10 mouse cellular contexts compared by ENCODE assay signal in genomic region chr8:11592296-11592695, GRCm38 (mm10). TPM values are rescaled to one million over a fixed set of nuclear protein-coding genes. Genes with fewer than 3 reads are reported as not detected.
DNase-seq lines count a peak whose midpoint lies in the region; ATAC-seq and TF ChIP-seq lines count a peak whose summit lies in the region.
"Had no signal": no experiment of that assay in that cellular context is flagged by ENCODE, and none has a peak within 500 bp of the region (broad histone marks: within the 10 kb centered on the region; RNA-seq: fewer than 3 reads in every experiment).

No protein-coding gene starts in this region.

- 0 out of 2 replicates have a peak overlapping the region, but pooled peaks have one; percentile 13 for H3K4me2 ChIP-seq in intestine, postnatal 0 days (replicated peaks; ENCODE audit: low read depth)
- no peak overlapping the region for H3K4me2 ChIP-seq in stomach, embryonic 16.5 days (ENCODE audit: low read depth, low read length)
- no peak overlapping the region for H3K4me2 ChIP-seq in midbrain, embryonic 13.5 days (replicated peaks)
- H3K4me2 ChIP-seq: neural tube, embryonic 13.5 days had no signal

- no peaks in the 10 kb centered on the region for H3K27me3 ChIP-seq in thymus, adult 2 months (ENCODE audit: control insufficient read depth, insufficient read depth, low read length)
- no peaks in the 10 kb centered on the region for H3K27me3 ChIP-seq in intestine, postnatal 0 days (replicated peaks; ENCODE audit: control insufficient read depth, insufficient read depth, low read length)
- no peaks in the 10 kb centered on the region for H3K27me3 ChIP-seq in stomach, embryonic 16.5 days (ENCODE audit: control insufficient read depth, insufficient read depth, low read length)
- no peaks in the 10 kb centered on the region for H3K27me3 ChIP-seq in midbrain, embryonic 13.5 days
- H3K27me3 ChIP-seq: neural tube, embryonic 13.5 days had no signal

- no peak overlapping the region for H3K27ac ChIP-seq in thymus, adult 2 months (ENCODE audit: control insufficient read depth, insufficient read depth, low read length)
- no peak overlapping the region for H3K27ac ChIP-seq in intestine, postnatal 0 days (ENCODE audit: low read depth, low read length)
- no peak overlapping the region for H3K27ac ChIP-seq in stomach, embryonic 16.5 days (ENCODE audit: low read length)
- H3K27ac ChIP-seq in gastrocnemius, adult 2 months: no peak overlapping the region
- no peak overlapping the region for H3K27ac ChIP-seq in midbrain, embryonic 13.5 days
- H3K27ac ChIP-seq: neural tube, embryonic 13.5 days had no signal

- intact Hi-C loops in gastrocnemius, postnatal 36 days (cut with DNase I): no loop called here
- intact Hi-C loops in gastrocnemius, adult 2 months (cut with DNase I): no loop called here

- H3K9me3 ChIP-seq in intestine, postnatal 0 days (ENCODE audit: control insufficient read depth): no peaks in the 10 kb centered on the region
- no peaks in the 10 kb centered on the region for H3K9me3 ChIP-seq in stomach, embryonic 16.5 days (replicated peaks; ENCODE audit: control insufficient read depth, low read length)
- no peaks in the 10 kb centered on the region for H3K9me3 ChIP-seq in midbrain, embryonic 13.5 days
- H3K9me3 ChIP-seq: neural tube, embryonic 13.5 days had no signal

- H3K36me3 ChIP-seq in thymus, adult 2 months (ENCODE audit: control insufficient read depth, insufficient read depth, low read length): no peaks in the 10 kb centered on the region
- H3K36me3 ChIP-seq in intestine, postnatal 0 days (ENCODE audit: control insufficient read depth, insufficient read depth): no peaks in the 10 kb centered on the region
- H3K36me3 ChIP-seq in stomach, embryonic 16.5 days (ENCODE audit: control insufficient read depth, insufficient read depth, low read length): no peaks in the 10 kb centered on the region
- H3K36me3 ChIP-seq in midbrain, embryonic 13.5 days: no peaks in the 10 kb centered on the region
- H3K36me3 ChIP-seq: neural tube, embryonic 13.5 days had no signal

- TF ChIP-seq POLR2A in thymus, adult 2 months (IDR thresholded peaks at IDR 0.05; ENCODE audit: control insufficient read depth, extremely low read depth, insufficient read depth, low read length, poor library complexity): no peak

- no peak for ATAC-seq in intestine, postnatal 0 days
- 0 out of 2 replicates have a peak, but pooled peaks have one; percentile 20 for ATAC-seq in stomach, embryonic 16.5 days (ENCODE audit: insufficient read depth, low FRiP score)
- ATAC-seq in midbrain, embryonic 13.5 days: no peak
- ATAC-seq: inflammation-experienced regulatory T-cells, adult 6 months had no signal

- H3K4me1 ChIP-seq in thymus, adult 2 months (replicated peaks; ENCODE audit: control insufficient read depth, insufficient read depth, low read length): peaks cover 11% of the 10 kb centered on the region
- H3K4me1 ChIP-seq in intestine, postnatal 0 days (replicated peaks; ENCODE audit: control insufficient read depth, insufficient read depth, low read length): no peaks in the 10 kb centered on the region
- H3K4me1 ChIP-seq in stomach, embryonic 16.5 days (ENCODE audit: control insufficient read depth, insufficient read depth, low read length): no peaks in the 10 kb centered on the region
- no peaks in the 10 kb centered on the region for H3K4me1 ChIP-seq in midbrain, embryonic 13.5 days (replicated peaks)
- H3K4me1 ChIP-seq: neural tube, embryonic 13.5 days had no signal

- WGBS in thymus, adult 2 months: 14% methylated on average over 13 of the region's 13 CpGs
- WGBS in intestine, postnatal 0 days: 35% methylated on average over 13 of the region's 13 CpGs
- WGBS in stomach, embryonic 16.5 days: 33% methylated on average over 13 of the region's 13 CpGs
- 48% methylated on average over 13 of the region's 13 CpGs for WGBS in midbrain, embryonic 13.5 days

- TF ChIP-seq CTCF in thymus, adult 2 months (IDR thresholded peaks at IDR 0.05; ENCODE audit: borderline replicate concordance, control insufficient read depth, extremely low read depth, insufficient read depth, low read length, poor library complexity): no peak
- no peak for TF ChIP-seq CTCF in intestine, postnatal 0 days (IDR thresholded peaks at IDR 0.05; ENCODE audit: low read depth)
- no peak for TF ChIP-seq CTCF in gastrocnemius, adult 2 months (IDR thresholded peaks at IDR 0.05)

- peak; percentile 28 for DNase-seq in thymus, postnatal 14 days
- DNase-seq in thymus, adult 2 months: no peak
- peak; percentile 51 for DNase-seq in adrenal gland, postnatal 25 days
- DNase-seq in gastrocnemius, postnatal 36 days: no peak
- no peak for DNase-seq in gastrocnemius, adult 2 months

- H3K9ac ChIP-seq in intestine, postnatal 0 days (ENCODE audit: low read depth, low read length): no peak overlapping the region
- no peak overlapping the region for H3K9ac ChIP-seq in stomach, embryonic 16.5 days (ENCODE audit: low read length)
- no peak overlapping the region for H3K9ac ChIP-seq in midbrain, embryonic 13.5 days (replicated peaks)
- H3K9ac ChIP-seq: neural tube, embryonic 13.5 days had no signal

- H3K4me3 ChIP-seq in thymus, adult 2 months (ENCODE audit: control insufficient read depth, insufficient read depth, low read length): no peak overlapping the region
- H3K4me3 ChIP-seq in intestine, postnatal 0 days (ENCODE audit: low read depth, low read length): no peak overlapping the region
- H3K4me3 ChIP-seq in stomach, embryonic 16.5 days (replicated peaks; ENCODE audit: low read length): no peak overlapping the region
- H3K4me3 ChIP-seq in gastrocnemius, adult 2 months: no peak overlapping the region
- no peak overlapping the region for H3K4me3 ChIP-seq in midbrain, embryonic 13.5 days (replicated peaks)
- H3K4me3 ChIP-seq: neural tube, embryonic 13.5 days had no signal

RNA-seq across cellular contexts. Expression of gene Ing1, which starts 36.9 kb away (rescaled TPM):
- 46.3 and 47.2 TPM in 2 replicates for polyA plus RNA-seq in thymus, adult 2 months (2012; rRNA removed)
- 37.9 and 47.1 TPM in 2 replicates for total RNA-seq in adrenal gland, postnatal 25 days (2021)
- 19.5 and 20.2 TPM in 2 replicates for polyA plus RNA-seq in intestine, postnatal 0 days (2015; fragmentation: Nextera tagmentation; extraction: Ambion mirVana)
- 24.7 and 24.9 TPM in 2 replicates for polyA plus RNA-seq in stomach, embryonic 16.5 days (2015; fragmentation: Nextera tagmentation; extraction: Ambion mirVana)
- 10 to 100 TPM; 12.0 to 15.0 TPM for total RNA-seq in gastrocnemius, postnatal 36 days (2021)
- 10 to 100 TPM; 15.5 to 19.9 TPM for total RNA-seq in gastrocnemius, adult 2 months (2021)
- polyA plus RNA-seq in midbrain, embryonic 13.5 days (2015; fragmentation: Nextera tagmentation; extraction: Ambion mirVana): 46.1 and 46.7 TPM in 2 replicates

RNA-seq across cellular contexts. Expression of gene Cars2, which starts 41.7 kb away (rescaled TPM):
- polyA plus RNA-seq in thymus, adult 2 months (2012; rRNA removed): 84.8 and 90.5 TPM in 2 replicates
- 35.5 and 44.8 TPM in 2 replicates for total RNA-seq in adrenal gland, postnatal 25 days (2021)
- 10.0 and 12.6 TPM in 2 replicates for polyA plus RNA-seq in intestine, postnatal 0 days (2015; fragmentation: Nextera tagmentation; extraction: Ambion mirVana)
- 24.3 and 26.9 TPM in 2 replicates for polyA plus RNA-seq in stomach, embryonic 16.5 days (2015; fragmentation: Nextera tagmentation; extraction: Ambion mirVana)
- total RNA-seq in gastrocnemius, postnatal 36 days (2021): 10 to 100 TPM; 13.8 to 14.2 TPM
- total RNA-seq in gastrocnemius, adult 2 months (2021): 10 to 100 TPM; 13.8 to 19.4 TPM
- polyA plus RNA-seq in midbrain, embryonic 13.5 days (2015; fragmentation: Nextera tagmentation; extraction: Ambion mirVana): 21.0 and 23.8 TPM in 2 replicates

RNA-seq across cellular contexts. Expression of gene Ankrd10, which starts 43.3 kb away (rescaled TPM):
- 211 and 214 TPM in 2 replicates for polyA plus RNA-seq in thymus, adult 2 months (2012; rRNA removed)
- total RNA-seq in adrenal gland, postnatal 25 days (2021): 76.1 and 77.4 TPM in 2 replicates
- polyA plus RNA-seq in intestine, postnatal 0 days (2015; fragmentation: Nextera tagmentation; extraction: Ambion mirVana): 24.2 and 25.5 TPM in 2 replicates
- 75.1 and 83.0 TPM in 2 replicates for polyA plus RNA-seq in stomach, embryonic 16.5 days (2015; fragmentation: Nextera tagmentation; extraction: Ambion mirVana)
- total RNA-seq in gastrocnemius, postnatal 36 days (2021): 10 to 100 TPM; 15.8 to 17.7 TPM
- total RNA-seq in gastrocnemius, adult 2 months (2021): 10 to 100 TPM; 15.3 to 16.0 TPM
- 100 TPM in 2 replicates for polyA plus RNA-seq in midbrain, embryonic 13.5 days (2015; fragmentation: Nextera tagmentation; extraction: Ambion mirVana)

Comparison
In these comparisons a context has a peak if more than half of its experiments do, and no peak if none do; other contexts are left out.
1. DNase-seq: peak in thymus, postnatal 14 days (single experiment) and adrenal gland, postnatal 25 days (single experiment); none in thymus, adult 2 months (single experiment), gastrocnemius, postnatal 36 days (0 of 2) and gastrocnemius, adult 2 months (single experiment).